Mouse (Mus musculus) layer of hippocampus, postnatal 10 days (tissue): ENCODE data around the gene 5031410I06Rik. TPM values are rescaled to one million over a fixed set of nuclear protein-coding genes. Genes with fewer than 3 reads are reported as not detected.
"Not testable (repeated sequence)": the region's sequence is repeated elsewhere in the genome, so short reads cannot be mapped to it uniquely, and the experiment has no call there.

Experiments used
- DNase-seq, 2 experiments: peaks; one replicate each; pipeline ENCODE4 v3.0.0; 2021; ENCODE audit warnings: low spot score in 2 of 2
- long read RNA-seq: library from polyadenylated mRNA; stranded (forward); transcript quantifications from one replicate; pipeline ENCODE4 v2.0.0, GENCODE M21; 2023
- total RNA-seq, 2 experiments: library from RNA; stranded (reverse); gene quantifications; 2 replicates each; pipeline ENCODE4 v1.2.3; 2021

Gene 5031410I06Rik
- total RNA-seq: not detected
- long read RNA-seq: 0 reads

DNA sequence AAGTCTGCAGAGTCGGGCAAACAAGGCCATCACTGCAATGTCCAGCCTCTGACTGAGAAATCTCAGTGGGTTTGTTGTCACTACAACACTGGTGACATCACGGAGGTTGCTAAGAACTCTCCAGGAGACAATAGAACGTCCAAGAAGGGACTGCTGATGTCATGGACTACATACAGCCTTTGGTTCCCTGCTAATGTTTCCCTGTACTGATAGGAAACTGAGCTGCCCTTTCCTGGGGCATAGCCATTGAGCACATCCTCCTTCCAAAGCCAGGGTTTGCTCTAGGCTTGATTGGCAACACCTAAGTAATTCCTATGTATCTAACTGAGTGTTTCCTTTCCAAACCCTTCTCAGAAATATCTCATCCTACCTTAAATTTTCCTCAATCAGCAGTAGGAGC lies at the start of gene 5031410I06Rik:
5031410I06Rik (minus strand) TSS at position 101 of the 400 bp plus-strand sequence.
- not testable (repeated sequence) for DNase-seq

DNA sequence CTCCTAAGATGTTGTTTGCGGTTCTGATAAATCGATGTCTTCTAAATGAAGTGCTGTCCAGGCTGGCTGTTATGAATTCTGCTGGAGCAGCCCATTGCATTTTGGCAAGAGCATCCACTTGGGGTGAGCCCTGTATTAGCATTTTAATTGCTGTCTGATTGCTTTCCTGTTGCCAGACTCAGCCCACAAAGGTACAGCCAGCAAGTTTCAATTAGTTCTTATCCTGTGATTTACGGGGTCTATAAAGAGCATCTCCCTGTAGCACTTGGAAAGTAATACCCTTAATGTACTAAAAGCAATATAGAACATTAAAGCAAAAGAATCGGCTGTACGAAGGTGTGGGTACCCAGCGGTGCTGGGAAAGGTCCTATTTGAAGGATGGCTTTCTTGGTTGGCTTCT lies 37.7 kb upstream of the 5031410I06Rik start:
- DNase-seq: no peak

- not testable (repeated sequence) for DNase-seq
These were observed 16.2 kb upstream of the 5031410I06Rik start, which contains the start of gene Gm10220 for GRCm38 (mm10) chr5:26121321-26121720. TSS of gene Gm10220 (minus strand) at chr5:26121421.

- DNase-seq: not testable (repeated sequence)
These were observed 16.0 kb downstream of the 5031410I06Rik start, which contains the start of gene Gm10471 for GRCm38 (mm10) chr5:26089191-26089590. TSS of gene Gm10471 (minus strand) at chr5:26089291.

DNA sequence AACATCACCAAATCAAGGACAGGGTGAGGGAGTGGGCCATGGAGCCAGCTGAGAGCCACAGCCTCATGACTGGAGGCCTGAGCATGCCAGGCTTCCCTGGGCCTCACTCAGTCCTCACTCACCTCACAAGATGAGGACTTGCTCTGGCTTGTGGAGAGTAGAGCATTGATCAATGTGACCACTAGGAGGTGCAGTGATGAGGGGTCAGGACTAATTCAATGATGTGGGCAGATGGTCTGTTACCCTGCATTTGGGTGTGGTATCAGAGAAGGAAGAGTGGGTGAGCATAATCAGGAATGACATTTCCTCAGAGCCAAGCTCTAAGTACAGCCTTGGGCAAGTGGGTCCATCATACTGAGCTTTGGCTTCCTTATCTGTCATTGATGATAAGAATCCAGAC lies 26.1 kb downstream of the 5031410I06Rik start:
- not testable (repeated sequence) for DNase-seq

- DNase-seq: no peak
These were observed 34.4 kb downstream of the 5031410I06Rik start for GRCm38 (mm10) chr5:26070716-26071115.

DNA sequence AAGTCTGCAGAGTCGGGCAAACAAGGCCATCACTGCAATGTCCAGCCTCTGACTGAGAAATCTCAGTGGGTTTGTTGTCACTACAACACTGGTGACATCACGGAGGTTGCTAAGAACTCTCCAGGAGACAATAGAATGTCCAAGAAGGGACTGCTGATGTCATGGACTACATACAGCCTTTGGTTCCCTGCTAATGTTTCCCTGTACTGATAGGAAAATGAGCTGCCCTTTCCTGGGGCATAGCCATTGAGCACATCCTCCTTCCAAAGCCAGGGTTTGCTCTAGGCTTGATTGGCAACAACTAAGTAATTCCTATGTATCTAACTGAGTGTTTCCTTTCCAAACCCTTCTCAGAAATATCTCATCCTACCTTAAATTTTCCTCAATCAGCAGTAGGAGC lies 46.7 kb downstream of the 5031410I06Rik start, which contains the start of gene Gm7347:
Gm7347 (minus strand) TSS at position 101 of the 400 bp plus-strand sequence.
- DNase-seq: not testable (repeated sequence)

Other genes starting within 250 kb of the 5031410I06Rik start
- gene Gm21663, start 163.0 kb downstream of the 5031410I06Rik start, total RNA-seq: not detected
- gene Gm21671, start 150.9 kb downstream of the 5031410I06Rik start, total RNA-seq: not detected
- not detected for gene Gm21680, start 132.7 kb downstream of the 5031410I06Rik start, total RNA-seq
- not detected for gene Gm21698, start 116.7 kb downstream of the 5031410I06Rik start, total RNA-seq
- gene Gm1979, start 100.6 kb downstream of the 5031410I06Rik start, total RNA-seq: not detected
- not detected for gene Gm5862, start 82.4 kb downstream of the 5031410I06Rik start, total RNA-seq
- gene Speer4a, start 65.8 kb downstream of the 5031410I06Rik start, total RNA-seq: not detected
- gene Gm7347, start 46.8 kb downstream of the 5031410I06Rik start, total RNA-seq: not detected
- not detected for gene Gm10471, start 16.1 kb downstream of the 5031410I06Rik start, total RNA-seq
- gene Gm10220, start 16.1 kb upstream of the 5031410I06Rik start, total RNA-seq: not detected
- under 1 TPM; 0.27 to 0.34 TPM for gene Gm7361, start 152.3 kb upstream of the 5031410I06Rik start, total RNA-seq